Mouse (Mus musculus): ENCODE measurements around the gene Adam8. TPM values are rescaled to one million over a fixed set of nuclear protein-coding genes. Genes with fewer than 3 reads are reported as not detected.
A peak's percentile ranks its signal among the peaks of the same experiment; 100 is the strongest.

Gene Adam8
- polyA plus RNA-seq, 1 experiment from 2014 or later, result 1.6 TPM

GRCm38 (mm10) chr7:140007781-140008180 is 15.4 kb upstream of the Adam8 start:
- no peak overlapping the region for H3K4me3 ChIP-seq (ENCODE audit: low read depth, low read length)
- DNase-seq (ENCODE audit: low spot score) (no peak), ATAC-seq (replicated peaks; ENCODE audit: low FRiP score, low TSS enrichment, low read depth) (no peak)
- no peak overlapping the region for H3K4me2 ChIP-seq (ENCODE audit: low read length)
- peaks cover 58% of the 10 kb centered on the region for H3K36me3 ChIP-seq (ENCODE audit: control insufficient read depth, insufficient read depth, low read length)
- H3K27ac ChIP-seq (ENCODE audit: low read depth), result no peak overlapping the region
- 96% methylated on average over 9 of the region's 9 CpGs for WGBS
- H3K9me3 ChIP-seq (ENCODE audit: control insufficient read depth, low read length), result no peaks in the 10 kb centered on the region
- no peaks in the 10 kb centered on the region for H3K27me3 ChIP-seq (replicated peaks; ENCODE audit: control insufficient read depth, insufficient read depth, low read length)
- no peaks in the 10 kb centered on the region for H3K4me1 ChIP-seq (replicated peaks; ENCODE audit: control insufficient read depth, insufficient read depth, low read length)
- no peak overlapping the region for H3K9ac ChIP-seq (ENCODE audit: low read length)

- Histone ChIP-seq H3K4me3 (ENCODE audit: low read depth, low read length) (no peak overlapping the region), H3K4me2 (ENCODE audit: low read length) (no peak overlapping the region), H3K4me1 (replicated peaks; ENCODE audit: control insufficient read depth, insufficient read depth, low read length) (no peaks in the 10 kb centered on the region), H3K27ac (ENCODE audit: low read depth) (no peak overlapping the region), H3K27me3 (replicated peaks; ENCODE audit: control insufficient read depth, insufficient read depth, low read length) (no peaks in the 10 kb centered on the region), H3K9me3 (ENCODE audit: control insufficient read depth, low read length) (no peaks in the 10 kb centered on the region), H3K36me3 (ENCODE audit: control insufficient read depth, insufficient read depth, low read length) (peaks cover 66% of the 10 kb centered on the region), H3K9ac (ENCODE audit: low read length) (no peak overlapping the region)
- DNase-seq (ENCODE audit: low spot score) (no peak), ATAC-seq (replicated peaks; ENCODE audit: low FRiP score, low TSS enrichment, low read depth) (no peak)
- 91% methylated on average over 9 of the region's 9 CpGs for WGBS
These were observed 14.7 kb upstream of the Adam8 start for GRCm38 (mm10) chr7:140006861-140007611.

- no peak overlapping the region for H3K4me2 ChIP-seq (ENCODE audit: low read length)
- H3K9me3 ChIP-seq (ENCODE audit: control insufficient read depth, low read length), result no peaks in the 10 kb centered on the region
- no peak for ATAC-seq (replicated peaks; ENCODE audit: low FRiP score, low TSS enrichment, low read depth)
- no peak overlapping the region for H3K9ac ChIP-seq (ENCODE audit: low read length)
- H3K36me3 ChIP-seq (ENCODE audit: control insufficient read depth, insufficient read depth, low read length), result peaks cover 83% of the 10 kb centered on the region
- no peak for DNase-seq (ENCODE audit: low spot score)
- no peak overlapping the region for H3K4me3 ChIP-seq (ENCODE audit: low read depth, low read length)
- H3K27ac ChIP-seq (ENCODE audit: low read depth), result no peak overlapping the region
- no peaks in the 10 kb centered on the region for H3K4me1 ChIP-seq (replicated peaks; ENCODE audit: control insufficient read depth, insufficient read depth, low read length)
- H3K27me3 ChIP-seq (replicated peaks; ENCODE audit: control insufficient read depth, insufficient read depth, low read length), result no peaks in the 10 kb centered on the region
- 93% methylated on average over 8 of the region's 8 CpGs for WGBS
These were observed 12.3 kb upstream of the Adam8 start for GRCm38 (mm10) chr7:140004666-140005065.

GRCm38 (mm10) chr7:140001086-140001740 is 8.9 kb upstream of the Adam8 start:
- DNase-seq (ENCODE audit: low spot score), result no peak
- H3K4me1 ChIP-seq (replicated peaks; ENCODE audit: control insufficient read depth, insufficient read depth, low read length), result no peaks in the 10 kb centered on the region
- H3K27me3 ChIP-seq (replicated peaks; ENCODE audit: control insufficient read depth, insufficient read depth, low read length), result no peaks in the 10 kb centered on the region
- no peak overlapping the region for H3K4me2 ChIP-seq (ENCODE audit: low read length)
- no peak for ATAC-seq (replicated peaks; ENCODE audit: low FRiP score, low TSS enrichment, low read depth)
- H3K9me3 ChIP-seq (ENCODE audit: control insufficient read depth, low read length), result no peaks in the 10 kb centered on the region
- WGBS, result 84% methylated on average over 12 of the region's 12 CpGs
- H3K27ac ChIP-seq (ENCODE audit: low read depth), result no peak overlapping the region
- H3K9ac ChIP-seq (ENCODE audit: low read length), result no peak overlapping the region
- no peak overlapping the region for H3K4me3 ChIP-seq (ENCODE audit: low read depth, low read length)
- peaks cover 97% of the 10 kb centered on the region for H3K36me3 ChIP-seq (ENCODE audit: control insufficient read depth, insufficient read depth, low read length)

GRCm38 (mm10) chr7:139998691-139999350 is 6.5 kb upstream of the Adam8 start:
- no peak overlapping the region for H3K9ac ChIP-seq (ENCODE audit: low read length)
- H3K4me1 ChIP-seq (replicated peaks; ENCODE audit: control insufficient read depth, insufficient read depth, low read length), result no peaks in the 10 kb centered on the region
- no peak for ATAC-seq (replicated peaks; ENCODE audit: low FRiP score, low TSS enrichment, low read depth)
- 93% methylated on average over 13 of the region's 13 CpGs for WGBS
- H3K27me3 ChIP-seq (replicated peaks; ENCODE audit: control insufficient read depth, insufficient read depth, low read length), result no peaks in the 10 kb centered on the region
- H3K36me3 ChIP-seq (ENCODE audit: control insufficient read depth, insufficient read depth, low read length), result peaks cover 85% of the 10 kb centered on the region
- no peaks in the 10 kb centered on the region for H3K9me3 ChIP-seq (ENCODE audit: control insufficient read depth, low read length)
- no peak overlapping the region for H3K27ac ChIP-seq (ENCODE audit: low read depth)
- no peak for DNase-seq (ENCODE audit: low spot score)
- no peak overlapping the region for H3K4me2 ChIP-seq (ENCODE audit: low read length)
- H3K4me3 ChIP-seq (ENCODE audit: low read depth, low read length), result no peak overlapping the region

GRCm38 (mm10) chr7:139994676-139995075 is 2.3 kb upstream of the Adam8 start:
- 0 out of 2 replicates have a peak, but pooled peaks have one; percentile 36 for ATAC-seq (replicated peaks; ENCODE audit: low FRiP score, low TSS enrichment, low read depth)
- no peaks in the 10 kb centered on the region for H3K27me3 ChIP-seq (replicated peaks; ENCODE audit: control insufficient read depth, insufficient read depth, low read length)
- H3K9ac ChIP-seq (ENCODE audit: low read length), result no peak overlapping the region
- WGBS, result 47% methylated on average over 3 of the region's 3 CpGs
- no peak overlapping the region for H3K4me2 ChIP-seq (ENCODE audit: low read length)
- H3K4me3 ChIP-seq (ENCODE audit: low read depth, low read length), result no peak overlapping the region
- H3K4me1 ChIP-seq (replicated peaks; ENCODE audit: control insufficient read depth, insufficient read depth, low read length), result no peaks in the 10 kb centered on the region
- no peaks in the 10 kb centered on the region for H3K9me3 ChIP-seq (ENCODE audit: control insufficient read depth, low read length)
- peak; percentile 70 for DNase-seq (ENCODE audit: low spot score)
- peaks cover 46% of the 10 kb centered on the region for H3K36me3 ChIP-seq (ENCODE audit: control insufficient read depth, insufficient read depth, low read length)
- H3K27ac ChIP-seq (ENCODE audit: low read depth), result no peak overlapping the region

GRCm38 (mm10) chr7:139994202-139994601 is 1.8 kb upstream of the Adam8 start:
- H3K4me2 ChIP-seq (ENCODE audit: low read length), result no peak overlapping the region
- no peak overlapping the region for H3K27ac ChIP-seq (ENCODE audit: low read depth)
- no peak overlapping the region for H3K4me3 ChIP-seq (ENCODE audit: low read depth, low read length)
- no peaks in the 10 kb centered on the region for H3K9me3 ChIP-seq (ENCODE audit: control insufficient read depth, low read length)
- H3K27me3 ChIP-seq (replicated peaks; ENCODE audit: control insufficient read depth, insufficient read depth, low read length), result no peaks in the 10 kb centered on the region
- H3K9ac ChIP-seq (ENCODE audit: low read length), result no peak overlapping the region
- DNase-seq (ENCODE audit: low spot score) (no peak), ATAC-seq (replicated peaks; ENCODE audit: low FRiP score, low TSS enrichment, low read depth) (no peak)
- 80% methylated on average over 4 of the region's 4 CpGs for WGBS
- no peaks in the 10 kb centered on the region for H3K4me1 ChIP-seq (replicated peaks; ENCODE audit: control insufficient read depth, insufficient read depth, low read length)
- peaks cover 41% of the 10 kb centered on the region for H3K36me3 ChIP-seq (ENCODE audit: control insufficient read depth, insufficient read depth, low read length)

- WGBS, result 88% methylated on average over 6 of the region's 6 CpGs
- H3K27me3 ChIP-seq (replicated peaks; ENCODE audit: control insufficient read depth, insufficient read depth, low read length), result no peaks in the 10 kb centered on the region
- ATAC-seq (replicated peaks; ENCODE audit: low FRiP score, low TSS enrichment, low read depth) (no peak), DNase-seq (ENCODE audit: low spot score) (no peak)
- no peak overlapping the region for H3K4me3 ChIP-seq (ENCODE audit: low read depth, low read length)
- H3K4me2 ChIP-seq (ENCODE audit: low read length), result no peak overlapping the region
- no peak overlapping the region for H3K27ac ChIP-seq (ENCODE audit: low read depth)
- H3K36me3 ChIP-seq (ENCODE audit: control insufficient read depth, insufficient read depth, low read length), result peaks cover 35% of the 10 kb centered on the region
- H3K9ac ChIP-seq (ENCODE audit: low read length), result no peak overlapping the region
- H3K9me3 ChIP-seq (ENCODE audit: control insufficient read depth, low read length), result no peaks in the 10 kb centered on the region
- H3K4me1 ChIP-seq (replicated peaks; ENCODE audit: control insufficient read depth, insufficient read depth, low read length), result no peaks in the 10 kb centered on the region
These were observed 1.2 kb upstream of the Adam8 start for GRCm38 (mm10) chr7:139993532-139993931.

Measured in intestine, embryonic 14.5 days (tissue).